9 mouse cellular contexts compared by ENCODE assay signal in the genomic region with DNA sequence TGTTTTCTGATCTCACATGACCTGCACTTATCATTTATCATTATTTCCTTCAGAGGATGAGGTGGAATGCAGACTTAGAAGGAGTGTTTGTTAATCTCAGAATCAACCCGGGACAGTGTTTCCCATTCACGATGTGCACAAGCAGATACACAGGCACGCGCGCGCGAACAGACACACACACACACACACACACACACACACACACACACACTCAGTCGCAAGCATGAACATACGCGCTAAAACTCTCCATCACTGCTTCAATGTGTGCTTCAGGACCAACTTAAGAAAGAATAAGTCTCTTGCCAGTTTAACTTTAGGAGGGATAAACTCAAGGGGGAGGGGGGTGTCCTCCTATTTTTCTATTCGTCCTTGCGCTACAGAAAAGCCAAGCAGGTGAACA. TPM values are rescaled to one million over a fixed set of nuclear protein-coding genes. Genes with fewer than 3 reads are reported as not detected.
A peak's percentile ranks its signal among the peaks of the same experiment; 100 is the strongest.
DNase-seq lines count a peak whose midpoint lies in the region; ATAC-seq and TF ChIP-seq lines count a peak whose summit lies in the region.
"Had no signal": no experiment of that assay in that cellular context is flagged by ENCODE, and none has a peak within 500 bp of the region (broad histone marks: within the 10 kb centered on the region; RNA-seq: fewer than 3 reads in every experiment).

No protein-coding gene starts in this region.

- TF ChIP-seq POLR2A in cerebellum, adult 2 months (IDR thresholded peaks at IDR 0.05; ENCODE audit: borderline replicate concordance, insufficient read depth, low read length): no peak

- WGBS in heart, embryonic 15.5 days: 14% methylated on average over 12 of the region's 12 CpGs
- 6% methylated on average over 12 of the region's 12 CpGs for WGBS in cerebellum, adult 2 months
- 23% methylated on average over 12 of the region's 12 CpGs for WGBS in forebrain, embryonic 14.5 days
- WGBS in midbrain, embryonic 12.5 days: 28% methylated on average over 12 of the region's 12 CpGs

- peak overlapping the region; percentile 39 for H3K4me3 ChIP-seq in heart, embryonic 15.5 days
- H3K4me3 ChIP-seq in cerebellum, adult 2 months (replicated peaks; ENCODE audit: insufficient read depth, low read depth, low read length): peak overlapping the region; percentile 63
- peak overlapping the region; percentile 37 for H3K4me3 ChIP-seq in forebrain, embryonic 14.5 days (ENCODE audit: low read depth, low read length)
- peak overlapping the region; percentile 43 for H3K4me3 ChIP-seq in midbrain, embryonic 12.5 days

- peaks cover 19% of the 10 kb centered on the region for H3K27me3 ChIP-seq in heart, embryonic 15.5 days
- H3K27me3 ChIP-seq in cerebellum, adult 2 months (ENCODE audit: control insufficient read depth, insufficient read depth, low read length): no peaks in the 10 kb centered on the region
- no peaks in the 10 kb centered on the region for H3K27me3 ChIP-seq in forebrain, embryonic 14.5 days (replicated peaks; ENCODE audit: control insufficient read depth, insufficient read depth, low read length)
- H3K27me3 ChIP-seq in midbrain, embryonic 12.5 days: peaks cover 12% of the 10 kb centered on the region

- H3K9me3 ChIP-seq in heart, embryonic 15.5 days (replicated peaks): no peaks in the 10 kb centered on the region
- H3K9me3 ChIP-seq in forebrain, embryonic 14.5 days (replicated peaks; ENCODE audit: control insufficient read depth, low read length): no peaks in the 10 kb centered on the region
- no peaks in the 10 kb centered on the region for H3K9me3 ChIP-seq in midbrain, embryonic 12.5 days
- H3K9me3 ChIP-seq: G1E had no signal

- H3K4me2 ChIP-seq in heart, embryonic 15.5 days: peak overlapping the region; percentile 65
- peak overlapping the region; percentile 64 for H3K4me2 ChIP-seq in forebrain, embryonic 14.5 days (ENCODE audit: low read length)
- H3K4me2 ChIP-seq in midbrain, embryonic 12.5 days (replicated peaks): peak overlapping the region; percentile 65

- intact Hi-C loops in heart, postnatal 14 days (cut with DNase I): no loop called here

- no peak overlapping the region for H3K27ac ChIP-seq in heart, embryonic 15.5 days
- H3K27ac ChIP-seq in cerebellum, adult 2 months (ENCODE audit: insufficient read depth, low read length): peak overlapping the region; percentile 99; the same call in 1 of the 2 replicates
- no peak overlapping the region for H3K27ac ChIP-seq in forebrain, embryonic 14.5 days (ENCODE audit: low read depth, low read length)
- H3K27ac ChIP-seq in midbrain, embryonic 12.5 days (replicated peaks): no peak overlapping the region

- no peak overlapping the region for H3K9ac ChIP-seq in heart, embryonic 15.5 days
- H3K9ac ChIP-seq in forebrain, embryonic 14.5 days (ENCODE audit: low read length): peak overlapping the region; percentile 49; the same call in 1 of the 2 replicates
- H3K9ac ChIP-seq in midbrain, embryonic 12.5 days (replicated peaks): no peak overlapping the region

- DNase-seq in heart, postnatal 14 days: no peak
- peak; percentile 39 to 44 for DNase-seq in cerebellum, adult 2 months
- peak; percentile 20 for DNase-seq in forebrain, embryonic 14.5 days (ENCODE audit: low spot score)
- DNase-seq in adrenal gland, adult (ENCODE audit: inconsistent age in 2 of 2, low spot score in 1 of 2): no peak
- no peak for DNase-seq in kidney, postnatal 14 days
- DNase-seq in ovary, postnatal 14 days (ENCODE audit: low spot score): no peak

- no peaks in the 10 kb centered on the region for H3K36me3 ChIP-seq in heart, embryonic 15.5 days
- H3K36me3 ChIP-seq in forebrain, embryonic 14.5 days (ENCODE audit: control insufficient read depth, insufficient read depth, low read length): no peaks in the 10 kb centered on the region
- no peaks in the 10 kb centered on the region for H3K36me3 ChIP-seq in midbrain, embryonic 12.5 days
- H3K36me3 ChIP-seq: G1E had no signal

- TF ChIP-seq CTCF in cerebellum, adult 2 months (IDR thresholded peaks at IDR 0.05; ENCODE audit: borderline replicate concordance, insufficient read depth, low read depth, low read length): no peak

- H3K4me1 ChIP-seq in heart, embryonic 15.5 days (replicated peaks): no peaks in the 10 kb centered on the region
- no peaks in the 10 kb centered on the region for H3K4me1 ChIP-seq in cerebellum, adult 2 months (ENCODE audit: control insufficient read depth, insufficient read depth, low read length)
- H3K4me1 ChIP-seq in forebrain, embryonic 14.5 days (ENCODE audit: control insufficient read depth, insufficient read depth, low read length): no peaks in the 10 kb centered on the region
- no peaks in the 10 kb centered on the region for H3K4me1 ChIP-seq in midbrain, embryonic 12.5 days

- ATAC-seq in heart, embryonic 15.5 days (replicated peaks; ENCODE audit: insufficient number of reproducible peaks, insufficient read depth, low FRiP score, low read depth): no peak
- peak; percentile 33 for ATAC-seq in forebrain, embryonic 14.5 days
- ATAC-seq in midbrain, embryonic 12.5 days (ENCODE audit: low FRiP score, low read depth): peak; percentile 8; the same call in 1 of the 2 replicates

RNA-seq across cellular contexts. Expression of gene Tenm1, which starts 0.4 kb away (rescaled TPM):
- 0.10 TPM in 2 replicates for polyA plus RNA-seq in heart, embryonic 15.5 days (2015; fragmentation: Nextera tagmentation; extraction: Ambion mirVana)
- under 1 TPM; 0.17 TPM for total RNA-seq in heart, postnatal 14 days (2021)
- polyA plus RNA-seq in cerebellum, adult 2 months (2012; rRNA removed): 46.4 and 56.4 TPM in 2 replicates
- 10.0 and 14.7 TPM in 2 replicates for polyA plus RNA-seq in forebrain, embryonic 14.5 days (2014; fragmentation: Nextera tagmentation; extraction: Ambion mirVana)
- 6.4 and 7.4 TPM in 2 replicates for polyA plus RNA-seq in midbrain, embryonic 12.5 days (2016; fragmentation: Nextera tagmentation; extraction: Ambion mirVana)
- polyA plus RNA-seq: G1E had no signal

Comparison
In these comparisons a context has a peak if more than half of its experiments do, and no peak if none do; other contexts are left out.
1. DNase-seq: peak in cerebellum, adult 2 months (2 of 2) and forebrain, embryonic 14.5 days (single experiment); none in heart, postnatal 14 days (0 of 2), adrenal gland, adult (0 of 2), kidney, postnatal 14 days (single experiment) and ovary, postnatal 14 days (single experiment).
2. Peak in every context shown above with its lines, with median percentiles within 50 percentile points of each other: H3K4me2 ChIP-seq and H3K4me3 ChIP-seq.